Mouse (Mus musculus) small intestine, adult 2 months (tissue): ENCODE measurements around the gene Cwh43.

Experiments used
- CTCF ChIP-seq: fragments of 200-500 bp; IDR thresholded peaks from 2 replicates; pipeline ENCODE4 v1.5.1; 2012; ENCODE audit warnings: low read depth, mild to moderate bottlenecking, control low read depth, inconsistent platforms, low read length, moderate library complexity, mixed read lengths; ENCODE audit not compliant: insufficient replicate concordance, insufficient read length; ENCODE audit errors: extremely low read depth
- POLR2A ChIP-seq: fragments of 200-500 bp; IDR thresholded peaks from 2 replicates; pipeline ENCODE4 v1.6.1; 2012; ENCODE audit warnings: low read depth, mild to moderate bottlenecking, control low read depth, inconsistent platforms, low read length, moderate library complexity

DNA sequence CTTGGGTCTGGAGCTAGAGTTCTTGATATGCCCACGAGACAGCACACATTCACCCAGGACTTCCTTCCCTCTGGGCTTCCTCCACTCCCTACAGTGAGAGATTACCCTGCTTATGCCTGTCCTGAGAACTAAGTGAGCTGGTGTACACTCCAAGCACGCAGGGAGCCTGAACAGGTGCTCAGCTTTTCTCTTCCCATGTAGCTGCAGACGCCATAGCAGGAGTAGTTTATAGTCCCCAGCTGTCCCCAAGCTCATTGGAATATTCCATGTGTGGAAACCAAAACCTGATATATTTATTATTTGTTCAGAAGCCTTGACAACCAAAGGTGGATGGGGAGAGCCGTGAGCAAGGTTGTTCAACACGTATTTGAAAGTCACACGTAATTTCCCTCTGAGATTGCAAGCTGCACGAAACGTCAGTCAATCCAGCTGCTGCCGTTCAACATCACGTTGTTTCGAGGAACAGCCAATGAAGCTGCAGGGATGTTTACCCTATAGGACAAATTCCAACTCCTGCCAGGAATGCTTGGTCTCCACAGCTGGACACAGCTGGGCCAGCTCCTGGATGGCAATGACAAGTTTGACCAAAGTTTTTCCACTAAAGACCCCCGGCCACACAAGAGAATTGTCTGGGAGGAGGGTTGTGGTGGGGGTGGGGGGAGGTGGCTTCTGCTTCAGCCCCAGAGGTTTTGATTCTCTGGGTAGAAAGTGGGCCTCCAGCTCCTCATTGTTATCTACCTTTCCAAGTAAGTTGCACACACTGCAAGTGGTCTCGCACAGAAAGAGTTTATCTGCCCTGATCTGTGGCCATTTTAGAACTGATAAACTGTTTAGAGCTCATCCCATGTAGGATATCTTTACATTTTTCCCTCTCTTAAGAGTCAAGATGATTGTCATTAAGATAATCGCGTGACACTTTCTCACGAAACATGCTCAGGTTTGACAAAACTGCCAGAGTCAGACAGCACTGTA, 62.9 kb downstream of the Cwh43 start:
- TF ChIP-seq CTCF, result no peak
- no peak for TF ChIP-seq POLR2A
